Mouse (Mus musculus): ENCODE measurements around the gene Stk25.
"Not testable (repeated sequence)": the region's sequence is repeated elsewhere in the genome, so short reads cannot be mapped to it uniquely, and the experiment has no call there.

The Stk25 gene

GRCm38 (mm10) chr1:93658559-93658958, at the start of gene Stk25:
TSS of gene Stk25 (minus strand) at chr1:93658659.
- in situ Hi-C loops (cut with MboI; ENCODE audit: low pct_unique_long_range_greater_than_20kb in 1 of 2, low sequenced_read_pairs in 2 of 2, unreplicated experiment in 1 of 2), result not testable (repeated sequence)

GRCm38 (mm10) chr1:93705389-93705788, 46.9 kb upstream of the Stk25 start:
- in situ Hi-C loops (cut with MboI; ENCODE audit: low pct_unique_long_range_greater_than_20kb in 1 of 2, low sequenced_read_pairs in 2 of 2, unreplicated experiment in 1 of 2), result no loop called here

GRCm38 (mm10) chr1:93704341-93704740, 45.9 kb upstream of the Stk25 start:
- in situ Hi-C loops (cut with MboI; ENCODE audit: low pct_unique_long_range_greater_than_20kb in 1 of 2, low sequenced_read_pairs in 2 of 2, unreplicated experiment in 1 of 2), result no loop called here

- in situ Hi-C loops (cut with MboI; ENCODE audit: low pct_unique_long_range_greater_than_20kb in 1 of 2, low sequenced_read_pairs in 2 of 2, unreplicated experiment in 1 of 2), result no loop called here
Measured at GRCm38 (mm10) chr1:93703472-93704048, 45.1 kb upstream of the Stk25 start.

- in situ Hi-C loops (cut with MboI; ENCODE audit: low pct_unique_long_range_greater_than_20kb in 1 of 2, low sequenced_read_pairs in 2 of 2, unreplicated experiment in 1 of 2), result no loop called here
Measured at GRCm38 (mm10) chr1:93702106-93702505, 43.6 kb upstream of the Stk25 start.

GRCm38 (mm10) chr1:93699159-93699558, 40.7 kb upstream of the Stk25 start:
- in situ Hi-C loops (cut with MboI; ENCODE audit: low pct_unique_long_range_greater_than_20kb in 1 of 2, low sequenced_read_pairs in 2 of 2, unreplicated experiment in 1 of 2), result no loop called here

GRCm38 (mm10) chr1:93697317-93697716, 38.9 kb upstream of the Stk25 start:
- in situ Hi-C loops (cut with MboI; ENCODE audit: low pct_unique_long_range_greater_than_20kb in 1 of 2, low sequenced_read_pairs in 2 of 2, unreplicated experiment in 1 of 2), result no loop called here

GRCm38 (mm10) chr1:93694966-93695365, 36.5 kb upstream of the Stk25 start:
- in situ Hi-C loops (cut with MboI; ENCODE audit: low pct_unique_long_range_greater_than_20kb in 1 of 2, low sequenced_read_pairs in 2 of 2, unreplicated experiment in 1 of 2), result no loop called here

GRCm38 (mm10) chr1:93693943-93694342, 35.5 kb upstream of the Stk25 start:
- in situ Hi-C loops (cut with MboI; ENCODE audit: low pct_unique_long_range_greater_than_20kb in 1 of 2, low sequenced_read_pairs in 2 of 2, unreplicated experiment in 1 of 2), result no loop called here

- in situ Hi-C loops (cut with MboI; ENCODE audit: low pct_unique_long_range_greater_than_20kb in 1 of 2, low sequenced_read_pairs in 2 of 2, unreplicated experiment in 1 of 2), result no loop called here
Measured at GRCm38 (mm10) chr1:93693502-93693901, 35.0 kb upstream of the Stk25 start.

- in situ Hi-C loops (cut with MboI; ENCODE audit: low pct_unique_long_range_greater_than_20kb in 1 of 2, low sequenced_read_pairs in 2 of 2, unreplicated experiment in 1 of 2), result no loop called here
Measured at GRCm38 (mm10) chr1:93692773-93693172, 34.3 kb upstream of the Stk25 start.

GRCm38 (mm10) chr1:93691786-93692357, 33.4 kb upstream of the Stk25 start:
- in situ Hi-C loops (cut with MboI; ENCODE audit: low pct_unique_long_range_greater_than_20kb in 1 of 2, low sequenced_read_pairs in 2 of 2, unreplicated experiment in 1 of 2), result no loop called here

- in situ Hi-C loops (cut with MboI; ENCODE audit: low pct_unique_long_range_greater_than_20kb in 1 of 2, low sequenced_read_pairs in 2 of 2, unreplicated experiment in 1 of 2), result no loop called here
Measured at GRCm38 (mm10) chr1:93691106-93691505, 32.6 kb upstream of the Stk25 start.

GRCm38 (mm10) chr1:93689901-93690496, 31.5 kb upstream of the Stk25 start:
- in situ Hi-C loops (cut with MboI; ENCODE audit: low pct_unique_long_range_greater_than_20kb in 1 of 2, low sequenced_read_pairs in 2 of 2, unreplicated experiment in 1 of 2), result no loop called here

GRCm38 (mm10) chr1:93688154-93688553, 29.7 kb upstream of the Stk25 start:
- in situ Hi-C loops (cut with MboI; ENCODE audit: low pct_unique_long_range_greater_than_20kb in 1 of 2, low sequenced_read_pairs in 2 of 2, unreplicated experiment in 1 of 2), result no loop called here

- in situ Hi-C loops (cut with MboI; ENCODE audit: low pct_unique_long_range_greater_than_20kb in 1 of 2, low sequenced_read_pairs in 2 of 2, unreplicated experiment in 1 of 2), result no loop called here
Measured at GRCm38 (mm10) chr1:93686961-93687320, 28.5 kb upstream of the Stk25 start.

- in situ Hi-C loops (cut with MboI; ENCODE audit: low pct_unique_long_range_greater_than_20kb in 1 of 2, low sequenced_read_pairs in 2 of 2, unreplicated experiment in 1 of 2), result no loop called here
Measured at GRCm38 (mm10) chr1:93686245-93686960, 27.9 kb upstream of the Stk25 start.

- in situ Hi-C loops (cut with MboI; ENCODE audit: low pct_unique_long_range_greater_than_20kb in 1 of 2, low sequenced_read_pairs in 2 of 2, unreplicated experiment in 1 of 2), result no loop called here
Measured at GRCm38 (mm10) chr1:93685401-93686244, 27.2 kb upstream of the Stk25 start, which contains the start of gene Bok. TSS of gene Bok (plus strand) at chr1:93685660.

Data from mouse embryonic stem cell (cell line).